Mouse (Mus musculus) right cerebral cortex, postnatal 10 days (tissue): ENCODE results near the gene Tjp2.
A peak's percentile ranks its signal among the peaks of the same experiment; 100 is the strongest.

Experiments
- DNase-seq, 2 experiments: peaks; one replicate each; pipeline ENCODE4 v3.0.0; 2021; ENCODE audit warnings: low spot score in 2 of 2

Gene Tjp2

DNA sequence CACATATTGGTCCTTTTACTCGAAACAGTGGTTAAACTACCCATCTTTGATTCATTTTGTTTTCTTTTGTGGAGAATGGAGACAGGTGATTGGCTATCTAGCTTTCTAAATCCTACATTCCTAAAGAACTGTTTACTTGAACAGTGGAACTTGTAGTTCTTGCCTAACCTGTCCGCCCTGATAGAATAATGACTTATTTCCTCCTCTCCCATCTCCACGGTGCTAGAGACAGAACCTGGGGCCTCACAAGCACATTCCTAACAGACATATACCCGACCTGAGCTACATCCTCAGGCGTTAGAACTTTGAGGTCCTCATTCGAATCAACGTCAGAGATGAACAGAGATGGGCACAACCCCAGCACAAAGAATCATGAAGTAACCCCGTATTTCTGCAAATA is 44.4 kb downstream of the Tjp2 start:
- no peak for DNase-seq

DNA sequence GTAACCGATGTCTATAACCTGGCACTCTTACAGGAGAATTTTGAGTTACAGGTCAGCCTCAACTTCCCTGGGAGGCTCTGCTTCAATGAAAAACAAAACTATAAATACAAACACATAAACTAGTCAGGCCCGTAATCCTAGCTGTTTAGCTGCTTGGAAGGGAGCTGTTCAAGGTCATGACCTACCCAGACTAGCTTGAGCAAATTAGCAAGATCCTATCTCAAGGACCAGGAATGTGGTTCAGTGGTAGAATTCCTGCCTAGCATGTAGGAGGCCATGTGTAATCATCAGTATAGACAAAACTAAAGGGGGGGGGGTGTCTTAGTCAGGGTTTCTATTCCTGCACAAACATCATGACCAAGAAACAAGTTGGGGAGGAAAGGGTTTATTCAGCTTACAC is 46.7 kb downstream of the Tjp2 start:
- DNase-seq: no peak

DNA sequence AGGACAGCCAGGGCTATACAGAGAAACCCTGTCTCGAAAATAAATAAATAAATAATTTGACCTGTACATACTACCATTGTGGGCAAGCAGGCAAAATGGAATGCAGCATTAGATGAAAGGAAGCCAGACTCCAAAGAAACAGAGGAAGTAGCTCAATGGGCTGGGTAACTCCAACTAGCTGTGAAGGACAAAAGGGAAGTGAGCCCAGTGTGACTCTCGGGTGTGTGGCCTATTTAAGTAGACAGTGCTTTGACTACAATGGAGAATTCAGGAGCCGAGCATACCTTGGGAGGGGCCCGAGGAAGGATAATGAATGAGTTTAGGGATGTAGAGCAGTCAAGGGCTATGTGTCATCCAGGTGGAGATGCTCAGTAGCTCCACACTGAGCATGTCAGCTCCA is 48.1 kb downstream of the Tjp2 start:
- no peak for DNase-seq

GRCm38 (mm10) chr19:24174896-24175295 is 49.9 kb downstream of the Tjp2 start:
- no peak for DNase-seq

GRCm38 (mm10) chr19:24173608-24174523 is 51.0 kb downstream of the Tjp2 start:
- peak; percentile 92 for DNase-seq

DNA sequence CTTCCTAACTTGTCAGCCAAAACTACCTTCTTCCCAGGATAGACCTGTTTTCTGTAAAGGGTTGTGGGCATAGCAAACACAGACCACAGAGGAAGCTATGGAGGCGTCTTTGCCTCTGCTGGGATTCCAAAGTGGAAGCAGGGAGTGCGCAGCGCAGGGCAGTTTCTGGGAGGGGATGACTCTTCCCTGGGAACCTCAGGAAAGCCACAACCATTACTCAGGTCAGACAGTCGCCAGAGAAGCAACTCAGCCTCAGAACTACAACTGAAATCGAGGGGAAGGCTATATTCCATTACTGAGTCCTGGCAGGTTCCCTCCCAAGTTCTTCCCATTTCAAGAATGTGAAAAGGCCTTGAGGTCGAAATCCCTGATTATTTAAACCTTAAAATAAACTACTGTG is 51.8 kb downstream of the Tjp2 start:
- no peak for DNase-seq

DNA sequence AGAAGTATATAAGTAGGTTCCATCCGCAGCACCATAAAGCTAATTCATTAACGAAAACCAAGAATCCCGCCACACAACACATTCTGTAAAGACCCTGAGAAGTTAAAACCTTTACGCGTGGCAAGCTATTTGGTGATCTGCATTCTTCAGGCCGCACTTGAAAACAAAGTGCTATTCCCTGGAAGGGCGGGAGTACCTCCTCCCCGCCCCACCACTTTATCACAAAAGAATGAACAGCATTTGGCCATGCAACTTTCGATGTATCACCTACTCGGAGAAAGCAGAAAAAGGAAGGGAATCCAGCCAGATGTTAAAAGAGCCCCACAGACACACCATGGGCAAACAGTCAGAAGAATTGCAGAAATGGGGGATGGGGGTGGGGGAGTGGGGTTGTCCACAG is 56.3 kb downstream of the Tjp2 start:
- DNase-seq: no peak

DNA sequence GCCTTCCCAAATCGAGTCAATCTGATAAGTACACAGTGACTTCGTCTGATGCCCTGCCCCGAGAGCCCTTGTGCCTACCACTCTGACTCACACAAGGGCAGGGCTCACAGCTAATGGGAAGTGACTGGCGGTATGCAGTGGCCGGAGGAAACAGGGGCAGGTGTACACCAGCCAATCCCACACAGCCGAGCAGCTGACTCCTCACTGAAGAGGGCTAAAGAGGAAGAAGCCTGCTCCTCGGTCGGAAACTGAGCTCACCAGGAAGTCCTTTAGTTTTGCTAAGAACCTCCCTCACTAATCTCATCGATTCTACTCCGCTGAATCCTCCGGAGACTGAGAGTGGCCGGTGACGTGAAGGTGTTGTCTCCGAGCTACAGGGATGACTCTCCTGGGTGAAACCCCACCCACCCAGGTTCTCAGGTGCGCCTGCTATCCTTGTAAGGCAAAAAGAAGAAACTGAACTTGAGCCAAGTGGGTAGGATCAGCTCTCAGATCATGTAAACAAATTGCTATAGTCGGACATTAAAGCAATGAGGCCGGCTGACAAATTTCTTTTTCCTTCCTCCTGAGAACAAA is 58.2 kb downstream of the Tjp2 start:
- no peak for DNase-seq

DNA sequence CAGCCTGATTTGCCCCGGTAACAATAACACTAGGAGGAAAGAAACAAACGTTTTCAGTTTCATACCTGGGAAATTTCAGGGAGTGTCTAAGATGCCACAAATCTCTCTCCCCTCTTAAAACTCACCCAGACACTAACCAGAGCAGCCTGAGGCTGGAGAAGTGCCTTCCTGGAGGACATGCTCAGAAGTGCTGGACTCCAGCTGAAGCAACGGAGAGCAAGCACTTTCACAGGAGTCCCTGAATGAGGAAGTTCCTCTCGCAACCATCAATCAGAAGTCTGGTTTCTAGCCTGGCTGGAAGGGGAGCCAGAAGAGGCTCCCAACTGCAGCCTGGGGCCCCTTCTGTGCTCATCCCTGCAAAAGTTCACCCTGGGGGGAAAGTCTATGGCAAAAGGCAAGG is 60.9 kb downstream of the Tjp2 start:
- no peak for DNase-seq

DNA sequence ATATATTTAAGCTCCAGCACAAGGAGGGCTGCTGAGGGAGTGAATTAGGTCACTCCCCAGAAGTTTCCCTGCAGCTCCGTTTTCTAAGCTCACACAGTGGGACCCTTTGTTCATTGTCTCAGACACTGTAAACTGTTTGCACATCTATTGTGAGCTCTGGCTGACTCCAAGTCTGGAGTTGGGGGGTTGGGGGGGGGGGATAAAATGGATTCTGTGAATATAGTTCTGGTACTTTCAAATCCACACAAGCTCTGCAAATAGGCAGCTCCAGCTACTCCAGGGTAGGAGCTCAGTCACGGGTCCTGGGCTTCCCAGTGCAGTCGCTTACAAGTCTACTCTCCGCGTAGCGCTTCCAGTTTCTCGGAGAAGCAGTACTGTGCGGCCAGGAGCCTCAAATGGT is 64.4 kb downstream of the Tjp2 start:
- no peak for DNase-seq

DNA sequence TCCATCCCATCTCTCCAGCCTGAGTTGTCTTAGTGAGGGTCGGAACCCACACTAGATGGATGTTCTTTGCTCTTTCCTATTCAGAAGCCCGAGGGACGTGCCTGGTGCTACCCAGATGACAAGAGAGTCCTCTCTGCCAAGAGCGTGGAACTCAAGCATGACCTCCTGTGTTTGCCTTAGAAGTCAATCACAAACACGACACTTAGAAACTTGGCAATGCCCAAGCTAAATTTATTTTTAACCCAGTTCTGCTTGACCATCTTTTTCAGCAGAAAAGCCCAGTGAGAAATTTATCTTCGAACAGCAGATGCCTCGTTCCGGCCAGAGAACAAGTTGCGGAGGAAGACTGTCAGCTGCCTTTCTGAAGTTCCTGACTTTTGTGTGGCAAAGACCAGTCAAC is 65.1 kb downstream of the Tjp2 start:
- no peak for DNase-seq

GRCm38 (mm10) chr19:24159334-24159733 is 65.5 kb downstream of the Tjp2 start:
- DNase-seq: no peak

- DNase-seq: no peak
These were observed 68.8 kb downstream of the Tjp2 start for GRCm38 (mm10) chr19:24156067-24156455.

DNA sequence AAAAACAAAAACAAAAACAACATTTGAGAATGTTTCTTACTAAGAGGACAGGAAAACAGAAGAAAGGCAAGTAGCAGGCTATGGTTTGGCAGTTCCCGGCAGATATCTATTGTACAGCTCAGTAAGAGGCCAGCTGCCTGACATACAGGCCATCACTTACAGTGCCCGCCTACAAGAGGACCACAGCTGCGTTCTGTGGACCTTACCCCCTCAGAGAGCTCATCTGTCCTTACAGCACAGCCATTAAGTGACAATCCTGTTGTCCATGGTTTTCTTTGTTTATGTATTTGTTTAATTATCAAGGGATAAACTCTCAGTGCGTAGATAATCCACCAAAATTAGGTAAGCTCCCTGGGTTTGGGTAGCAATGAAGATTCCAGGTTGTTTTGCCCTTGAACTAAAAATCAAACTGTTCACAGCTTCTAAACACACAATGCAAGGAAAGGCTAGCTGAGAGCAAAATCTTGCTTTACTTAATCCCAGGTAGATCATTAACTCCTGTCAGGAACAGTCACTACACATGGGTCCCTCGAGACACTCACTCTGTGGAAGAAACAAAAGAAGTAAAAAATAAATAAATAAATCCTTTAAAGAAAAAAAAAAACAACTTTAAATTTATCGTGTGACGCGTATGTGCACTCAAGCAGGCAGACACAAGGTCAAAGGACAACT is 69.3 kb downstream of the Tjp2 start:
- DNase-seq: no peak

DNA sequence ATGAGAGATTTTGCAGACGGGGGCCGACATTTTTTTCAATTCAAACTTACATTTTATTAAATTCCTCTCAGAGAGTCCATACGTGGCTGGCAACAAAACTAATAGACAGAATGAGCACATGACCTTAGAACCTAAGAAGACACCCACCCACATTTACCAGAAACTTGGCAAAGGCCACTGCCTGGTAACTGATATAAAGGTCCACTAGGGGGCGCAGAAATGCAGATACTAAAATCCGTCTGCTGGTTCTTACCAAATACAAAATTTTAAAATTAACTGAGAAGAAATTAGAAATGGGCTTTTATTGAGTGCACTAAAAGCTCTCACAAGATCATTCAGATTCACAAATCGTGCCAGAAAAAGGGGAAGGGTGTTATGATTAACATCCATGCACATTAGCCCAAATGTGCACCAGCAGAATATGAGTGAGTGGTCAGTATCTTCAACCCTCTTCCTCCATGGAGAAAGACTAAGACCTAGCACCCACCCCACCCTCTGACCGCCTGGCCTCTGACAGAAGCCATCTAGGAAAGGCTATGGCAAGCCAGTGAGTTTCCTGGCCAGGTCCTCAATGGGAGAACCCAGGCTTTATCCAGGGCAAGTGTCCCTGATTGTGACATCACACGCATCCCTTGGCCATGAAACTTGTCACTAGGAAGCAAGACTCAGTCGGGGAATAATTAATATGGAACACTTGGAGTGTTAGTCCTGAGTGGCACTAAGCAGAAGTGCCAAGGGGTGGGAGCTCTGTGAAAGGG is 71.4 kb downstream of the Tjp2 start:
- DNase-seq: peak; percentile 52 to 62

DNA sequence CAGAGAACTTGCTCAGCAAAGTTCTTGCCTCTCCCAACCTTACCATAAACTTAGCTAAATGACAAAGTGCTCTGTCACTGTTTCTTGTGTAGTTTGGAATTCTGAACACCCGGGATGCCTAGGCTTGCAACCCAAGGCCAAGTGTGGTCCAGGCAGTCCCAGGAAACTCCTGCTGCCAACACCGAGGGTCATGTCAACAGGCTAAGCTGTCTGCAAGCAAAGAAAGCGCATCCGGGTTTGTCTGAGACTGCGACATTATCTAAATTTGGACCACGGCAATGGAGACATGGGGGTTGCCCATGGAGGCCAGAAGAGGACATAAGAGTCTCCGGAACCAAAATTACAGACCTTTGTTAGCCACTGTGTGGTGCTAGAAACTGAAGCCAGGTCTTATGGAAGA is 80.8 kb downstream of the Tjp2 start:
- DNase-seq: no peak

- peak; percentile 74 to 79 for DNase-seq
These were observed 82.2 kb downstream of the Tjp2 start for GRCm38 (mm10) chr19:24142621-24143061.

DNA sequence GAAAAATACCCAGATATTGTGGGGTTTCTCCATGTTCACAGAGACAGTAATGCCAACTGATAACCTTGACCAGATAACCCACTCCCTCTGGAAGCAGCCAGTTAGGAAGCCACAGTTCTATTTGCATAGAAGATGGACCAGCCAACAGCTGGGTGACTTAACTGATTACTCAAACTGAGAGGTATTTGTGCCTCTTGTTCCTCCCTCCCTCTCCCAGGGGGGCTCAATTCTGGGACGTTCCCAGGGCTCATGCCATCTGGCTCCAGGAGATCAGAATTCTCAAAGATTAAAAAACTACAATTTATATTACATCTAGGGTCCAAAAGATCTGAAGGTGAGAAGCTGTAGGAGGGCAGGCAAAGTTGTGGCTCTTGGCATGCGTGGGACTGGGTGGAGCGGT is 84.5 kb downstream of the Tjp2 start:
- no peak for DNase-seq

DNA sequence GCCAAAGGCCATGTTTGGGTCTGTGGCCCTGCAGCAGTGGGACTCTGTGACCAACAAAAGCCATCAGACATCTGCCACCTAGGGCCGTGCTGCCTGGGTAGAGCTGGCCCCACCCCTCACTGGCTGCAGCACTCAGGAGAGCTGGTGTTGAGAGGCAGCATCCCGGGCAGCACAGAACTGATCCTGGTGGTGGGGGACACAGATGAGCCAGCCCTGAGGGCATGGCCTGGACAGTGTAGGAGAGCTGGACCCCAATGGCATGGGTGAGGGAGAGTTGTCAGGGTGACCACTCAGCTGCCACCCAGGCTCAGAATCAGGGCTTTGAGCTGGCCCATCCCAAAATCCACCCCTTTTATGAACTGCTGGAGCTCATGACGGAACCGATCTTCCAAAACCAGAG is 87.4 kb downstream of the Tjp2 start:
- DNase-seq: no peak

- no peak for DNase-seq
These were observed 89.8 kb downstream of the Tjp2 start for GRCm38 (mm10) chr19:24134991-24135390.

DNA sequence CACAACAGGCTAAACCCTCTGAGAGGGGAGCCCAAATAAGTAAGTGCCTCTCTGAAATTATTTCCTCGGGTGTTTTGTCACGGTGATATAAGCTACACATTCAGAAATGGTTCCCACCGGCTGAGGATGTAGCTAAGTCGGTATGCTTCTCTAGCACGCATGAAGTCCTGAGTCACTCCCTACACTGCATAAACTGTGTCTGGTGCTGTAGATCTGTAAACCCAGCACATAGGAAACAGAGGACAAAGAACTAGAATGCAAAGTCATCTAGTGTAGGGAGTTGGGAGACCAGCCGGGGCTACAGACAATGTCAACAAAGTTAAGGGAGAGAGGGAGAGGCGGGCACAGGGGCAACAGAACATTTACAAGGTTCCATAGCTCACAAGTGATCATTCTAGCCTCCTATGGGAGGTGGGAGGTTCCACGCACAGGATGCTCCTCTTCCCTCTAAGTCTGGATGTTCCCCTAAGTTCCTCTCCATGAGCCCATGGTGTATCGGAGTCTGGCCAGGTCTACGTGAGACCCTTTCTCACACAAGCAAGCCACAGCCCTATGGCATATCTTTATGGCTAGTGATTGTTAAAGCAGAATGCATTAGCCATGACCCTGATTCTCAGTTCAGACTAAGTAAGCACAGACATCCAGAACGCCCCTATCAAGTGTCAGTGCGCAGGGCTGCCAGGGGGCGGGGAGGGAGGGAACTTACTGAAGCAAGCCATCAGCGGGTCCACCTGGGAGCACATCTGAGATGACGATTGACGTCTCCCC is 90.5 kb downstream of the Tjp2 start:
- no peak for DNase-seq
